Mouse (Mus musculus): ENCODE results near the gene Gm48552.

Gene Gm48552

GRCm38 (mm10) chr10:81384605-81384982, 4.2 kb upstream of the Gm48552 start:
- in situ Hi-C loops (cut with MboI; ENCODE audit: low sequenced_read_pairs): no loop called here

GRCm38 (mm10) chr10:81385603-81386306, 3.0 kb upstream of the Gm48552 start:
- in situ Hi-C loops (cut with MboI; ENCODE audit: low sequenced_read_pairs): no loop called here

GRCm38 (mm10) chr10:81387716-81388115, 1.1 kb upstream of the Gm48552 start:
- in situ Hi-C loops (cut with MboI; ENCODE audit: low sequenced_read_pairs): no loop called here

- in situ Hi-C loops (cut with MboI; ENCODE audit: low sequenced_read_pairs): no loop called here
Observed at GRCm38 (mm10) chr10:81389373-81389772, 568 bp downstream of the Gm48552 start.

GRCm38 (mm10) chr10:81389801-81390677, 1.2 kb downstream of the Gm48552 start:
- in situ Hi-C loops (cut with MboI; ENCODE audit: low sequenced_read_pairs): no loop called here

- in situ Hi-C loops (cut with MboI; ENCODE audit: low sequenced_read_pairs): no loop called here
Observed at GRCm38 (mm10) chr10:81390678-81390965, 1.8 kb downstream of the Gm48552 start.

- in situ Hi-C loops (cut with MboI; ENCODE audit: low sequenced_read_pairs): no loop called here
Observed at GRCm38 (mm10) chr10:81392270-81392669, 3.5 kb downstream of the Gm48552 start.

GRCm38 (mm10) chr10:81392781-81393185, 4.0 kb downstream of the Gm48552 start, which contains the start of gene Smim24:
Smim24 (plus strand) TSS chr10:81393051.
- in situ Hi-C loops (cut with MboI; ENCODE audit: low sequenced_read_pairs): no loop called here

GRCm38 (mm10) chr10:81393456-81394063, 4.8 kb downstream of the Gm48552 start:
- in situ Hi-C loops (cut with MboI; ENCODE audit: low sequenced_read_pairs): no loop called here

- in situ Hi-C loops (cut with MboI; ENCODE audit: low sequenced_read_pairs): loop anchor here (5.0 kb wide), 1 partner anchor 57 kb away; no protein-coding TSS in a partner anchor
Observed at GRCm38 (mm10) chr10:81395127-81395526, 6.3 kb downstream of the Gm48552 start.

GRCm38 (mm10) chr10:81395865-81396264, 7.1 kb downstream of the Gm48552 start:
- in situ Hi-C loops (cut with MboI; ENCODE audit: low sequenced_read_pairs): loop anchor here (5.0 kb wide), 1 partner anchor 56 kb away; no protein-coding TSS in a partner anchor

- in situ Hi-C loops (cut with MboI; ENCODE audit: low sequenced_read_pairs): loop anchor here (5.0 kb wide), 1 partner anchor 56 kb away; no protein-coding TSS in a partner anchor
Observed at GRCm38 (mm10) chr10:81396749-81397148, 7.9 kb downstream of the Gm48552 start.

- in situ Hi-C loops (cut with MboI; ENCODE audit: low sequenced_read_pairs): loop anchor here (5.0 kb wide), 1 partner anchor 53 kb away; no protein-coding TSS in a partner anchor
Observed at GRCm38 (mm10) chr10:81399296-81399695, 10.5 kb downstream of the Gm48552 start.

GRCm38 (mm10) chr10:81399798-81400308, 11.0 kb downstream of the Gm48552 start:
- in situ Hi-C loops (cut with MboI; ENCODE audit: low sequenced_read_pairs): loop anchor here (5.0 kb wide), 1 partner anchor 52 kb away; no protein-coding TSS in a partner anchor

GRCm38 (mm10) chr10:81400371-81401204, 11.8 kb downstream of the Gm48552 start:
- in situ Hi-C loops (cut with MboI; ENCODE audit: low sequenced_read_pairs): no loop called here

- in situ Hi-C loops (cut with MboI; ENCODE audit: low sequenced_read_pairs): no loop called here
Observed at GRCm38 (mm10) chr10:81401205-81401520, 12.4 kb downstream of the Gm48552 start.

GRCm38 (mm10) chr10:81401521-81402226, 12.9 kb downstream of the Gm48552 start:
- in situ Hi-C loops (cut with MboI; ENCODE audit: low sequenced_read_pairs): no loop called here

- in situ Hi-C loops (cut with MboI; ENCODE audit: low sequenced_read_pairs): no loop called here
Observed at GRCm38 (mm10) chr10:81402227-81402765, 13.5 kb downstream of the Gm48552 start.

GRCm38 (mm10) chr10:81403511-81403910, 14.7 kb downstream of the Gm48552 start:
- in situ Hi-C loops (cut with MboI; ENCODE audit: low sequenced_read_pairs): no loop called here
